Mouse (Mus musculus): Measurements from ENCODE around the gene Itgb5. TPM values are rescaled to one million over a fixed set of nuclear protein-coding genes. Genes with fewer than 3 reads are reported as not detected.
A peak's percentile ranks its signal among the peaks of the same experiment; 100 is the strongest.

Itgb5 gene
- polyA plus RNA-seq, 2 experiments, result 108 to 117 TPM

- DNase-seq (ENCODE audit: low spot score) (peak; percentile 61), ATAC-seq (ENCODE audit: low FRiP score, low read depth) (no peak)
- TF ChIP-seq POLR2A (IDR thresholded peaks at IDR 0.05; ENCODE audit: borderline replicate concordance, extremely low read depth, insufficient read depth, insufficient read length), result no peak
- WGBS, result 46% methylated on average over 5 of the region's 5 CpGs
- Histone ChIP-seq H3K9me3 (ENCODE audit: control insufficient read depth, low read length) (no peaks in the 10 kb centered on the region), H3K4me3 (replicated peaks; ENCODE audit: low read length) (no peak overlapping the region), H3K36me3 (ENCODE audit: control insufficient read depth, insufficient read depth, low read length) (no peaks in the 10 kb centered on the region), H3K27me3 (ENCODE audit: control insufficient read depth, insufficient read depth, low read length) (no peaks in the 10 kb centered on the region), H3K27ac (replicated peaks; ENCODE audit: low read depth, low read length) (no peak overlapping the region), H3K4me2 (replicated peaks; ENCODE audit: low read depth, low read length, severe bottlenecking) (no peak overlapping the region), H3K4me1 (ENCODE audit: control insufficient read depth, insufficient read depth, low read length) (no peaks in the 10 kb centered on the region), H3K9ac (ENCODE audit: low read depth, low read length, severe bottlenecking) (no peak overlapping the region)
Measured at GRCm38 (mm10) chr16:33797860-33798259, 31.6 kb upstream of the Itgb5 start.

GRCm38 (mm10) chr16:33810002-33810401 lies 19.5 kb upstream of the Itgb5 start:
- no peak overlapping the region for H3K4me3 ChIP-seq (replicated peaks; ENCODE audit: low read length)
- TF ChIP-seq POLR2A (IDR thresholded peaks at IDR 0.05; ENCODE audit: borderline replicate concordance, extremely low read depth, insufficient read depth, insufficient read length), result no peak
- no peak overlapping the region for H3K27ac ChIP-seq (replicated peaks; ENCODE audit: low read depth, low read length)
- 73% methylated on average over 3 of the region's 3 CpGs for WGBS
- no peaks in the 10 kb centered on the region for H3K36me3 ChIP-seq (ENCODE audit: control insufficient read depth, insufficient read depth, low read length)
- no peaks in the 10 kb centered on the region for H3K27me3 ChIP-seq (ENCODE audit: control insufficient read depth, insufficient read depth, low read length)
- no peak overlapping the region for H3K4me2 ChIP-seq (replicated peaks; ENCODE audit: low read depth, low read length, severe bottlenecking)
- no peaks in the 10 kb centered on the region for H3K4me1 ChIP-seq (ENCODE audit: control insufficient read depth, insufficient read depth, low read length)
- ATAC-seq (ENCODE audit: low FRiP score, low read depth) (no peak), DNase-seq (ENCODE audit: low spot score) (no peak)
- H3K9ac ChIP-seq (ENCODE audit: low read depth, low read length, severe bottlenecking), result no peak overlapping the region
- no peaks in the 10 kb centered on the region for H3K9me3 ChIP-seq (ENCODE audit: control insufficient read depth, low read length)

- Histone ChIP-seq H3K27me3 (ENCODE audit: control insufficient read depth, insufficient read depth, low read length) (no peaks in the 10 kb centered on the region), H3K4me3 (replicated peaks; ENCODE audit: low read length) (no peak overlapping the region), H3K4me1 (ENCODE audit: control insufficient read depth, insufficient read depth, low read length) (peaks cover 3% of the 10 kb centered on the region; the same call in 1 of the 2 replicates), H3K4me2 (replicated peaks; ENCODE audit: low read depth, low read length, severe bottlenecking) (no peak overlapping the region), H3K9me3 (ENCODE audit: control insufficient read depth, low read length) (no peaks in the 10 kb centered on the region), H3K9ac (ENCODE audit: low read depth, low read length, severe bottlenecking) (no peak overlapping the region), H3K36me3 (ENCODE audit: control insufficient read depth, insufficient read depth, low read length) (no peaks in the 10 kb centered on the region), H3K27ac (replicated peaks; ENCODE audit: low read depth, low read length) (no peak overlapping the region)
- WGBS, result 88% methylated on average over 7 of the region's 7 CpGs
- no peak for TF ChIP-seq POLR2A (IDR thresholded peaks at IDR 0.05; ENCODE audit: borderline replicate concordance, extremely low read depth, insufficient read depth, insufficient read length)
- no peak for DNase-seq (ENCODE audit: low spot score)
- no peak for ATAC-seq (ENCODE audit: low FRiP score, low read depth)
Measured at GRCm38 (mm10) chr16:33818413-33819165, 10.9 kb upstream of the Itgb5 start.

GRCm38 (mm10) chr16:33820269-33821178 lies 8.9 kb upstream of the Itgb5 start:
- Histone ChIP-seq H3K27ac (replicated peaks; ENCODE audit: low read depth, low read length) (no peak overlapping the region), H3K4me1 (ENCODE audit: control insufficient read depth, insufficient read depth, low read length) (peaks cover 3% of the 10 kb centered on the region; the same call in 1 of the 2 replicates), H3K4me2 (replicated peaks; ENCODE audit: low read depth, low read length, severe bottlenecking) (no peak overlapping the region), H3K9me3 (ENCODE audit: control insufficient read depth, low read length) (no peaks in the 10 kb centered on the region), H3K27me3 (ENCODE audit: control insufficient read depth, insufficient read depth, low read length) (no peaks in the 10 kb centered on the region), H3K36me3 (ENCODE audit: control insufficient read depth, insufficient read depth, low read length) (no peaks in the 10 kb centered on the region), H3K9ac (ENCODE audit: low read depth, low read length, severe bottlenecking) (no peak overlapping the region), H3K4me3 (replicated peaks; ENCODE audit: low read length) (no peak overlapping the region)
- TF ChIP-seq POLR2A (IDR thresholded peaks at IDR 0.05; ENCODE audit: borderline replicate concordance, extremely low read depth, insufficient read depth, insufficient read length), result no peak
- ATAC-seq (ENCODE audit: low FRiP score, low read depth) (peak; percentile 48; the same call in 1 of the 2 replicates), DNase-seq (ENCODE audit: low spot score) (peak; percentile 92)
- 19% methylated on average over 17 of the region's 17 CpGs for WGBS

GRCm38 (mm10) chr16:33824603-33825002 lies 4.9 kb upstream of the Itgb5 start:
- Histone ChIP-seq H3K4me3 (replicated peaks; ENCODE audit: low read length) (no peak overlapping the region), H3K27me3 (ENCODE audit: control insufficient read depth, insufficient read depth, low read length) (no peaks in the 10 kb centered on the region), H3K36me3 (ENCODE audit: control insufficient read depth, insufficient read depth, low read length) (no peaks in the 10 kb centered on the region), H3K27ac (replicated peaks; ENCODE audit: low read depth, low read length) (no peak overlapping the region), H3K4me2 (replicated peaks; ENCODE audit: low read depth, low read length, severe bottlenecking) (no peak overlapping the region), H3K4me1 (ENCODE audit: control insufficient read depth, insufficient read depth, low read length) (peaks cover 8% of the 10 kb centered on the region), H3K9ac (ENCODE audit: low read depth, low read length, severe bottlenecking) (no peak overlapping the region), H3K9me3 (ENCODE audit: control insufficient read depth, low read length) (no peaks in the 10 kb centered on the region)
- DNase-seq (ENCODE audit: low spot score), result no peak
- WGBS, result 87% methylated on average over 6 of the region's 6 CpGs
- no peak for TF ChIP-seq POLR2A (IDR thresholded peaks at IDR 0.05; ENCODE audit: borderline replicate concordance, extremely low read depth, insufficient read depth, insufficient read length)
- ATAC-seq (ENCODE audit: low FRiP score, low read depth), result no peak
